Mouse (Mus musculus): ENCODE measurements around the gene Matn1. TPM values are rescaled to one million over a fixed set of nuclear protein-coding genes. Genes with fewer than 3 reads are reported as not detected.

The Matn1 gene
- polyA plus RNA-seq, 1 experiment from 2014 or later, result 161 TPM

DNA sequence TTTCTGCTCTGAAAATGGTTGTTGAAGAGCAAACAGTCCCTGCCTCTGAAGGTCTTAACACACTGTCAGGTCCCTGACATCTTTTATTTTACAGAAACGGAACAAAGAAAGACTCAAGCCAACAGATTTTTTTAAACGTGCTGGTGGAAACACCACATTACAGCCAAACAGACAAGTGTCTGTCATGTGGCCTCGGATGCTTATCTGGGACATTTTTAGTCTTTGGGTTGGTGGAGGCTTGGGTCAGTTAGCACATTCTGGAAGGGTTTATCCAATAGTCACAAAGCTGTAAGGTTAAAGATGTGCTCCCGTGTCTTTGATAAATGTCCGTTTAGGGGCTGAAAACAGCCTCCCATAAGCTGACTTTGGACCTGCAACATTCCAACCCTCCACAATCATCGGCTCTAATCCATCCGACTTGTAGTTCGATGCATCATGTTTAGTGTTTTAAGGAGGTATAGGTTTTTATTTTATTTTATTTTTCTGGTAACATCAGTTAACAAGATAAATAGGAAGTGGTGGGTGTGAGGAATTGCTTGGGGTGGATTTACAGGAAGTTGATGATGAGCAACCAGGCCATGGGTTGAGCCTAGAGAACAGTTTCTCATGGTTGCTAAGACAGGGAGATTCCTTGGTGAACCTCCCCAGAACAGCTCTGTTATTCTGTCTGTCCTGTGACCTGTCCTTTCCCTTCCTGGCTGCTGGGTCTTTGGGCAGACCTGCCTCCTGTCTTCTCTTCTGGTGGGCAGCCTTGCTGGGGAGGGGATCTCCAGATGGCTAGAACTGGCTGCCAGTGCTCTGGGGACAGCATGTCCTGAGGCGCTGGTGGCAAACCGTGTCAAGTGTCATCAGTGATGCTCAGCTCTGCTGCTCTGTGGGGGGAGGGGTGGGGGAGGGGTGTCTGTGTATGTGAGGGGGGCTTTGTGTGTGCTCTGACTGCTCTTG lies 25.1 kb upstream of the Matn1 start:
- ATAC-seq (ENCODE audit: insufficient number of reproducible peaks, low FRiP score, low TSS enrichment, low read depth), result no peak
- Histone ChIP-seq H3K4me1 (peaks cover 20% of the 10 kb centered on the region), H3K4me3 (no peak overlapping the region), H3K4me2 (no peak overlapping the region), H3K27me3 (no peaks in the 10 kb centered on the region), H3K9ac (no peak overlapping the region), H3K27ac (no peak overlapping the region), H3K9me3 (no peaks in the 10 kb centered on the region), H3K36me3 (no peaks in the 10 kb centered on the region)
- WGBS, result 69% methylated on average over 10 of the region's 10 CpGs

DNA sequence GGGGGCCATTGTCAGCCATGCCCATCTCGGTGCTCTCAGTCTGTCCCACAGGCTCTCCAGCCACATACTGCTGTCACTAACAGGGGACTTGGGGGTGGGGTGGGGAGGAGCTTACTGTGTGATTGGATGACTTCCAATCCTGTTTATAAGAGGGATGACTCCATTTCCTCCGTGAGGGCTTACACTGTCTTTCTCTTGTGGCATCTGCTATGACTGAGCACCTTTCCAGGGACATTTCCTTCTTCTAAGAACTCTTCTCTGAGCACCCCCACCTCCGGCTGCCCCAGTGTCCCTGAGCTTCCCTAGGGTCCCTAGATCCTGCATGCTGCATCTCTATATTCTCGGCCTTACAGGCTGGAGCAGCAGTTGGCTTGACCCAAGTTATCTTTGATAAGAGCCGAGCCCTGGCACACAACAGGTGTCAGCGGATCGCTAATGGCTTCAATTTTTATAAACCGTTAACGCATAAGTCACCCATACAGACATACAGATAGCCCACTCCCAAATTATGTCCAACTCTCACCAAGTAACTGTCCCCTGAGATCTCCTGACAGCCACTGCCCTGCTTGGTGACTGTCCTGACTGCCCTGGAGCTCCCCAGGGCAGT lies 24.3 kb upstream of the Matn1 start:
- H3K4me1 ChIP-seq, result peaks cover 19% of the 10 kb centered on the region
- no peak overlapping the region for H3K27ac ChIP-seq
- no peak overlapping the region for H3K4me2 ChIP-seq
- no peaks in the 10 kb centered on the region for H3K9me3 ChIP-seq
- no peaks in the 10 kb centered on the region for H3K27me3 ChIP-seq
- 66% methylated on average over 9 of the region's 9 CpGs for WGBS
- H3K9ac ChIP-seq, result no peak overlapping the region
- no peak for ATAC-seq (ENCODE audit: insufficient number of reproducible peaks, low FRiP score, low TSS enrichment, low read depth)
- H3K36me3 ChIP-seq, result no peaks in the 10 kb centered on the region
- no peak overlapping the region for H3K4me3 ChIP-seq

DNA sequence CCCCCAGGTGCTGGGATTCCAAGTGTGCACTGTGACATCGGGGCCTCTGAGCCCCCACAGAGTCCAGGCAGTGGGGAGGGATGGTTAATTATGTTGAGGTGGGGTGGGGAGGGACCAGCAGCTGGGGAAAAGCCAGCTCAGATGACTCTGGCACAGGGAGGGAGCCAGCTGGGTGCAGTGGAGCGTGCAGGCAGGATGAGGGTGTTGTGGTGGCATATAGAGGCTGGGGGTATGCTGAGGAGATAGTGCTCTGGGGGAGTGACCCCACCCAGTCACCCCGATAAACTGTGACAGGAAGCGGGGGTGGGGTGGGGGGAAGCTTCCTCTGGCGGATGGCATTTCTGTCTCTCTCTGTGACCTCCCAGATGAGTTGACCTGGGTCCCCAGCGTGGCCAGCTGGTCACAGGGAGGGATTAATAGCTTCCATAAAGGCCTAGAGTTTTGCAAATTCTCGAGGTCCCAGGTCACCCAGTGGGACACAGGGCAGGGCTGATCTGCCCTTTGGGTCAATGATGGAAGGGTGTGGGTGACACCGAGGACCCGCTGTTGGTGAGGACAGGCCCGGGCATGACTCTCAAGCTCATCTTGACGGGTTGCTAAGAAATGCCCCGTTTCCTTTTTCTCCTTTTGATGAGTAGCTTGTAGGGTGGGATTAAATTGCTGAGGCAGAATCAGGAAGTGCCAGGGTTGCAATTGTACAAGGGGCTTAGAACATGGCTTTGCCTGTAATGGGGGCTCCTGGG lies 23.1 kb upstream of the Matn1 start:
- no peak overlapping the region for H3K9ac ChIP-seq
- 41% methylated on average over 12 of the region's 12 CpGs for WGBS
- no peak for ATAC-seq (ENCODE audit: insufficient number of reproducible peaks, low FRiP score, low TSS enrichment, low read depth)
- H3K27me3 ChIP-seq, result no peaks in the 10 kb centered on the region
- H3K36me3 ChIP-seq, result no peaks in the 10 kb centered on the region
- no peak overlapping the region for H3K27ac ChIP-seq
- peaks cover 13% of the 10 kb centered on the region for H3K4me1 ChIP-seq
- H3K4me3 ChIP-seq, result no peak overlapping the region
- no peak overlapping the region for H3K4me2 ChIP-seq
- no peaks in the 10 kb centered on the region for H3K9me3 ChIP-seq

DNA sequence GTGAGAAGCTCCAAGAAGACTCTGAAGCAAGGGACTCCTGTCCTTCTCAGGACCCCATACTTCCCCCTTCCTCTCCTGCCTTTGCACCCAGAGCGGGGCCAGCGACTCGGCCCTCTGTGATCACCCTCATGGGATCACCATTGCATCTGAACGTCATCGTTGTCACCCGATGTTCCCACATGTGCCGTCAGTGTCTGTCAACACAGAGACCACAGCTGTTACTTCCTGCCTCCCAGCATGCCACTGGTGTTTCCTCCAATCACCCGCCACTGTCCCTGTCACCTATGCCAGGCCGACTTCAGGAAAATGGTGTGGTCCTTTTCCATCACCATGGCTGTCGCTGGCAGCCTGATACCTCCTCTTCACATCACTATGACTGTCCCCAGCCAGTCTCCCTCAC lies 22.2 kb upstream of the Matn1 start:
- Histone ChIP-seq H3K27ac (no peak overlapping the region), H3K9me3 (no peaks in the 10 kb centered on the region)
- WGBS, result 74% methylated on average over 10 of the region's 10 CpGs

DNA sequence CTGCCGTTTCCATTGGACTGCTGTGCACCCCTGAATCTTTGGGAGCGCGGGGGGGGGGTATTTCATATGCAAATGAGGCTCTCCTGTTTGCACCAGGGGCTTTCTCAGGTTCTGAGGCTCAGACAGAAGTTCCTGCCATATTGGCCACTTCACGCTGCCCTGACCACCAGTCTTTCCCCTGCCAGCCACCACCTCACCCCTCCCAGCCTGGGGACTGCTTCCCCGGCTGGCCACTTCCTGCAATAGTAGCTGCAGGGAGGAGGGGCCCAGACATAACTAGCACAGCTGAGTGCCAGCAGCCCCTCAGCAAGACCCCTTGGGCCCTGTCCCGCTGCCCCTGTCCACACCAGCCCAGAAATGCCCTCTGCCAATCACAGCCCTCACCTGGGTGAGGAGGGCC lies 17.9 kb upstream of the Matn1 start:
- Histone ChIP-seq H3K9me3 (no peaks in the 10 kb centered on the region), H3K36me3 (no peaks in the 10 kb centered on the region), H3K9ac (no peak overlapping the region), H3K4me2 (no peak overlapping the region), H3K4me1 (peaks cover 6% of the 10 kb centered on the region), H3K4me3 (no peak overlapping the region), H3K27me3 (no peaks in the 10 kb centered on the region), H3K27ac (no peak overlapping the region)
- ATAC-seq (ENCODE audit: insufficient number of reproducible peaks, low FRiP score, low TSS enrichment, low read depth), result no peak
- 57% methylated on average over 6 of the region's 6 CpGs for WGBS

More for the DNA sequence above, 22.2 kb upstream of the Matn1 start:
- H3K4me3 ChIP-seq, result no peak overlapping the region
- ATAC-seq (ENCODE audit: insufficient number of reproducible peaks, low FRiP score, low TSS enrichment, low read depth), result no peak
- H3K9ac ChIP-seq, result no peak overlapping the region
- no peak overlapping the region for H3K4me2 ChIP-seq
- no peaks in the 10 kb centered on the region for H3K36me3 ChIP-seq
- peaks cover 16% of the 10 kb centered on the region for H3K4me1 ChIP-seq
- no peaks in the 10 kb centered on the region for H3K27me3 ChIP-seq

DNA sequence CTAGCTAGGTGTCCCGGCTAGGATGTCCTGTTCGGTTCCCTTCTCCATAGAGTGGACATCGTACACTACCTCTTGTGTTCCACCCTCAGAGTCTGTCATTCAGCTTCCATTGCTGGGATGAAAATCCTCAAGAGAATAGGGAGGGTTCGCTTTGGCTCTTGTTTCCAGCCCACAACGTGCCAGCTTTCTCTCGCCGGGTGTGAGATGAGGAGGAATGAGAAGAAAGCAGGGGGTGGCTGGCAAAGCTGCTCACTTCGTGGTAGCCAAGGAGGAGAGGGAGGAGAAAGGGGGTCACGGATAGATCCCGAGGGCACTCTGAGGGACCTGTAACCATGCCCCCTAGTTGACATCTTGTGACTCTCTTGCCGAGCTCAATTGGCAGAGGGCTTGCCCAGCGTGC lies 16.4 kb upstream of the Matn1 start:
- 82% methylated on average over 12 of the region's 12 CpGs for WGBS
- no peak for ATAC-seq (ENCODE audit: insufficient number of reproducible peaks, low FRiP score, low TSS enrichment, low read depth)
- Histone ChIP-seq H3K4me2 (no peak overlapping the region), H3K4me3 (no peak overlapping the region), H3K27ac (no peak overlapping the region), H3K4me1 (0 out of 2 replicates have a peak, but pooled peaks cover 3% of the 10 kb centered on the region), H3K36me3 (no peaks in the 10 kb centered on the region), H3K27me3 (no peaks in the 10 kb centered on the region), H3K9ac (no peak overlapping the region), H3K9me3 (no peaks in the 10 kb centered on the region)

DNA sequence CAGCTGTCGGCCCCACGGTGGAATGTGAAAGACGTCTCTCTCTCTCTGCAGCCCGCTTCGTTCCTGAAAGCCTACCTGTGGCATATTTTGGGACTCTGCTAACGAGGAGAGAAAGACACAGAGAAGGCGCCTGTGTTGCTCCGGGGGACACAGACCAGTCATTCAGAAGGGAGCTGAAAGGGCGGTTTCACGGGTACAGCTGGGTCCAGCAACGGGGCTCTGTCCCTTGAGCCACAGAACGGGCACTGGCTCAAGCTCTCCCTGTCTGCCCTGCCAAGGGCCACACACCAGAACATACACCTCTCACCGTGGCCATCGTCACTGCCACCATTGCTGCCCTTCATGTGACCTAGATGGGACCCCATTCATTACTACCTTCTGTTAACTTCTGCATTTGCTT lies 1.5 kb upstream of the Matn1 start:
- H3K27me3 ChIP-seq, result peaks cover 6% of the 10 kb centered on the region; the same call in 1 of the 2 replicates
- no peaks in the 10 kb centered on the region for H3K9me3 ChIP-seq
- H3K4me3 ChIP-seq, result no peak overlapping the region
- no peak overlapping the region for H3K9ac ChIP-seq
- 28% methylated on average over 14 of the region's 14 CpGs for WGBS
- peaks cover 29% of the 10 kb centered on the region for H3K4me1 ChIP-seq
- no peak overlapping the region for H3K4me2 ChIP-seq
- peak; percentile 21; the same call in 1 of the 2 replicates for ATAC-seq (ENCODE audit: insufficient number of reproducible peaks, low FRiP score, low TSS enrichment, low read depth)
- H3K36me3 ChIP-seq, result no peaks in the 10 kb centered on the region
- H3K27ac ChIP-seq, result peak overlapping the region; percentile 57; the same call in 1 of the 2 replicates

DNA sequence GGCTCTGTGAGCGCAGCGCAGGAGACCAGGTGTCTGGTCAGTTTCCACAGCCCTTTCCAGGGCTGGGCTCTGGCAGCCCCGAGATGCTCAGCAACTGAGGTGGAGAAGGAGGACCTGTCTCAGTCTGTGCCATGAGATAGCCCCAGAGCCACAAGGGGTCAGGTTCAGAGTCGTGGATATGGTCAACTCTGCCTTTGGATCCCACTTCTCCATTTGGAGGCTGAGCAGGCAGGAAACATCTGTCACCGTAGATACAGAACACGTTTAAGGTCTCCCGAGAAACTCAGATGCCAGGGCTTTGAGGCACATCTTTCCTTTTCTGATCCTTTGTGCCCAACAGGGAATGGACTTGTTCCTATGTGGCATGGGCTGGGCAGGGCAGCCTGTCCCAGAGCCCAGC lies 594 bp downstream of the Matn1 start:
- H3K4me2 ChIP-seq, result peak overlapping the region; percentile 26; the same call in 1 of the 2 replicates
- no peaks in the 10 kb centered on the region for H3K36me3 ChIP-seq
- no peak overlapping the region for H3K27ac ChIP-seq
- H3K9ac ChIP-seq, result no peak overlapping the region
- ATAC-seq (ENCODE audit: insufficient number of reproducible peaks, low FRiP score, low TSS enrichment, low read depth), result no peak
- H3K4me1 ChIP-seq, result peaks cover 16% of the 10 kb centered on the region
- no peaks in the 10 kb centered on the region for H3K9me3 ChIP-seq
- WGBS, result 68% methylated on average over 7 of the region's 7 CpGs
- peak overlapping the region; percentile 31 for H3K4me3 ChIP-seq
- peaks cover 4% of the 10 kb centered on the region; the same call in 1 of the 2 replicates for H3K27me3 ChIP-seq

DNA sequence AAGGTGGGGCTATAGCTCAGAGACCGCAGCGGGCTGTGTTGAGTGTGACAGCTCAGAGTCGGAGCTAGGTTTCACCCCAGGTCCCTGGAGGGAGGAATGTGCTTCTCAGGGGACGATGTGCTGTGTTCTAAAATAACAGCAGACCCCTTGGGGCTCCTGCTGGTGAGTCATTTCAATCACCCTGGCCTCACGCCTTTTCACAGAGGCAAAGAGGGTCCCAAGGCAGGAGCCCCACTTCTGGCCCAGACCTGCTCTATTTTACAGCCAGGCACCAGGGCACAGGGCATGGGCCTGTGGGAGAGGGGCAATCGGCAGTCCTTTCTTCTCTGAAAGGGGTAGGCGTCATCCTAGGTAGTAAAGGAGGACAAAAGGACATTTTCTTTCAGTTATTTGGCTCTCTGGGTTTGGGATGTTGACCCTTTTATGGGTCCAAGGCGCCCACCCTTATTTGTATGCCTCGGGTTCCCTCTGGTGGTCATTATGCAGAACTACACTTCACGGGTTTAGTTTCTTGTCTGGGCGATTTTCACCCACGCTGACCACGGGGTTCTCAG lies 3.0 kb downstream of the Matn1 start:
- Histone ChIP-seq H3K4me2 (peak overlapping the region; percentile 26; the same call in 1 of the 2 replicates), H3K9me3 (no peaks in the 10 kb centered on the region), H3K9ac (no peak overlapping the region), H3K4me1 (peaks cover 10% of the 10 kb centered on the region), H3K4me3 (peak overlapping the region; percentile 31), H3K27ac (no peak overlapping the region), H3K27me3 (peaks cover 7% of the 10 kb centered on the region; the same call in 1 of the 2 replicates), H3K36me3 (no peaks in the 10 kb centered on the region)
- ATAC-seq (ENCODE audit: insufficient number of reproducible peaks, low FRiP score, low TSS enrichment, low read depth), result no peak
- WGBS, result 22% methylated on average over 13 of the region's 13 CpGs

DNA sequence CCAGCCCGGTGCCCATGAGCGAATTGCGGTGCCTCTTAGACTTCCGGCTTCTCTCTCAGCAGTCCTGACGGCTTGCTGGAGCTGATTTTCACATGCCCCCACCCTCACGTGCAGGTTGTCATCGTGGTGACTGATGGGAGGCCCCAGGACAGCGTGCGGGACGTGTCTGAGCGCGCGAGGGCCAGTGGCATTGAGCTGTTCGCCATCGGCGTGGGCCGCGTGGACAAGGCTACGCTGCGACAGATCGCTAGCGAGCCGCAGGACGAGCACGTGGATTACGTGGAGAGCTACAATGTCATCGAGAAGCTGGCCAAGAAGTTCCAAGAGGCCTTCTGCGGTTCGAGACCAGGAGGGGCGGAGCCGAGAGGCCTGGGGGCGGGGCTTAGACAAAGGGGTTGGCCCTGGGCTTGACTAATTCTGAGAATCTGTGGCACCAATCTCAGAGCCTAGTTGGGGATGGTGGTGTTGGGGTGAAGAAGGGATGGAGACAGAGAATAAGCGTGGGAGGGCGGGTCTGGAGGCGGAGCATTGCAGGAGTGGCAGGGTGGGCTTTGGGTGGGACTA lies 5.7 kb downstream of the Matn1 start:
- H3K36me3 ChIP-seq, result no peaks in the 10 kb centered on the region
- no peak overlapping the region for H3K4me2 ChIP-seq
- no peaks in the 10 kb centered on the region for H3K9me3 ChIP-seq
- no peak for ATAC-seq (ENCODE audit: insufficient number of reproducible peaks, low FRiP score, low TSS enrichment, low read depth)
- H3K27me3 ChIP-seq, result 0 out of 2 replicates have a peak, but pooled peaks cover 5% of the 10 kb centered on the region
- H3K4me1 ChIP-seq, result 0 out of 2 replicates have a peak, but pooled peaks cover 8% of the 10 kb centered on the region
- no peak overlapping the region for H3K27ac ChIP-seq
- H3K9ac ChIP-seq, result no peak overlapping the region
- no peak overlapping the region for H3K4me3 ChIP-seq
- WGBS, result 79% methylated on average over 35 of the region's 35 CpGs

DNA sequence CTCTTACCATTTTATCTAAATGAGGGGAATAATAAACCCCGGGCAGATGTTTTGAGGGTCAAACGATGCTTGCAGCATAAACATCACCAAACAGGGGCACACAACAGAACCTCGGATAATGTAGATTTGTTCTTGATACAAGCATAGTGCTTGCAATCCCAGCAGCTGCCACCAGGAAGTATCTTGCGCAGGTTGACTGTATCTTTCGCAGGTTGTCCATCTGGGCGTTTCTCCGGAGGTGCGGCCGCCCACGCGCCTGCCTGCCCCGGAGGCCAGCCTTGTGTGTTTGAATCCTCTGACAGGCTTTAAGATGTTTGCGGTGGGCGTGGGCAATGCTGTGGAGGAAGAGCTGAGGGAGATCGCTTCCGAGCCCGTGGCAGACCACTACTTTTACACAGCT lies 8.3 kb downstream of the Matn1 start:
- whole genome bisulfite sequencing, result 37% methylated on average over 17 of the region's 17 CpGs
- Histone ChIP-seq H3K4me3 (no peak overlapping the region), H3K36me3 (no peaks in the 10 kb centered on the region), H3K9ac (no peak overlapping the region), H3K4me1 (0 out of 2 replicates have a peak, but pooled peaks cover 8% of the 10 kb centered on the region), H3K9me3 (no peaks in the 10 kb centered on the region), H3K27ac (no peak overlapping the region), H3K27me3 (0 out of 2 replicates have a peak, but pooled peaks cover 5% of the 10 kb centered on the region), H3K4me2 (no peak overlapping the region)
- ATAC-seq (ENCODE audit: insufficient number of reproducible peaks, low FRiP score, low TSS enrichment, low read depth), result no peak

All from limb, embryonic 15.5 days (tissue).